Mouse (Mus musculus): Measurements from ENCODE around the gene Atp1a1. TPM values are rescaled to one million over a fixed set of nuclear protein-coding genes. Genes with fewer than 3 reads are reported as not detected.

Gene Atp1a1
- 45.0 and 51.5 TPM in 2 replicates for polyA plus RNA-seq (2016; fragmentation: Nextera tagmentation; extraction: Ambion mirVana)

DNA sequence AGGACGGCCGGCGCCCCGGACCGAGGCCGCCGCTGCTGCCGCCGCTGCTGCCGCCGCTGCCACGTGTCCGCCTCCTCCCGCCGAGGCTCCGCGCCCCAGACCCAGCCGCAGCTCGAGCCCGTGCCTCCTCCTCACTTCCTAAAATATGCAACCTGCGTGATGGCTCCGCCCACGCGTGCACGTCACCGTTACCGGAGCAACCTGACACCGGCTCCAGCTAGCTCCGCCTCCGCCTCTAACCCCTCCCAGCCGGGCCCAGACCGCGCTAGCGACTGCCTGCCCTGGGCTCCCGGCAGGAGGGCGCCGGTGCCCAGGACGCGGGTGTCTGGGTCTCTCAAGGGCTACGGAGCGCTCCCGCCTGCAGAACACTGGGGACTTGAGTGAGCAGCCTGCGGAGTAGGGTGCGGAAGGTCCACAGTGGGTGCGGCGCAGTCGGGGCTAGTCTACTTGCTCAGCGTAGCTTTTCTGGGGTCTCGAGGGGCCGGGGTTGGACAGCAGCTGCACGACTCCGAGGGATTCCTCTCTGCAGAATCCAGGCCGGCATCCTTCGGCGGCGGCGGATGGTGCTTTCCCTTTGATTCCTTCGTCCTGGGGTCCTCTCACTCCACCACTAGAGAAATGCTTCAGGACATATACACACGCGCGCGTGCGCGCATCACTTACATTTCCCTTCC is at the start of gene Atp1a1:
Gene Atp1a1, minus strand, starts transcription at position 135 of the 674 bp plus-strand sequence.
- Histone ChIP-seq H3K27ac (peak within 1 kb of the TSS; percentile 94), H3K4me1 (peaks cover 47% of the 10 kb centered on the region), H3K36me3 (replicated peaks) (no peaks in the 10 kb centered on the region), H3K27me3 (peaks cover 11% of the 10 kb centered on the region; the same call in 1 of the 2 replicates), H3K9me3 (no peaks in the 10 kb centered on the region), H3K9ac (peak within 1 kb of the TSS; percentile 94), H3K4me2 (peak within 1 kb of the TSS; percentile 78), H3K4me3 (replicated peaks) (peak within 1 kb of the TSS; percentile 82)
- peak; percentile 96 for ATAC-seq (ENCODE audit: low FRiP score)
- WGBS: under 1% methylated on average over 62 of the region's 64 CpGs

GRCm38 (mm10) chr3:101653446-101653845 is 49.0 kb upstream of the Atp1a1 start:
- Histone ChIP-seq H3K4me2 (no peak overlapping the region), H3K9me3 (no peaks in the 10 kb centered on the region), H3K4me1 (no peaks in the 10 kb centered on the region), H3K27me3 (no peaks in the 10 kb centered on the region), H3K4me3 (replicated peaks) (no peak overlapping the region), H3K36me3 (replicated peaks) (no peaks in the 10 kb centered on the region), H3K27ac (no peak overlapping the region), H3K9ac (no peak overlapping the region)
- WGBS: 70% methylated on average over 7 of the region's 7 CpGs
- ATAC-seq (ENCODE audit: low FRiP score): no peak

DNA sequence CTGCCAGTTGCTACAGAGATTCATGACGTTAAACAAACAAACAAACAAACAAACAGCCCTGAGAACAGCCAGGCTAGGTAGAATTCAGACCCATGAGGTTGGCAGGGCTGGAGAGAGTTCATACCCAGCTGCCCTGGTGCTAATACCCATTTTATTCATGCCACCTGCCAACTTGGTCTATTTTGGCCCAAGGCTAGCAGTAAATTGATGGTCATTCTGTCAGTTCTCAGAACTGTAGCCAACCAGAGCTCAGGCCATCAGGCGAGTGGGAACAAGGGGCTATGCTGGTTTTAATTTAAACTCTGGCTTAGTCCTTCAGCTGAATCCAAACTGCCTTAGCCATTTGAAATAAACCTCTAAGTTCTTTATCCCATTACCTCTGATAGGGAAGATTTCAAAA is 48.5 kb upstream of the Atp1a1 start:
- WGBS: 71% methylated on average over 2 of the region's 2 CpGs
- Histone ChIP-seq H3K9ac (no peak overlapping the region), H3K27me3 (no peaks in the 10 kb centered on the region), H3K4me1 (no peaks in the 10 kb centered on the region), H3K27ac (no peak overlapping the region), H3K4me2 (no peak overlapping the region), H3K4me3 (replicated peaks) (no peak overlapping the region), H3K9me3 (no peaks in the 10 kb centered on the region), H3K36me3 (replicated peaks) (no peaks in the 10 kb centered on the region)
- ATAC-seq (ENCODE audit: low FRiP score): no peak

- no peak for ATAC-seq (ENCODE audit: low FRiP score)
- Histone ChIP-seq H3K9ac (no peak overlapping the region), H3K27me3 (no peaks in the 10 kb centered on the region), H3K4me1 (peaks cover 8% of the 10 kb centered on the region), H3K27ac (no peak overlapping the region), H3K9me3 (no peaks in the 10 kb centered on the region), H3K4me2 (no peak overlapping the region), H3K4me3 (replicated peaks) (no peak overlapping the region), H3K36me3 (replicated peaks) (no peaks in the 10 kb centered on the region)
- 80% methylated on average over 2 of the region's 2 CpGs for WGBS
Measured at GRCm38 (mm10) chr3:101650328-101650727, 45.8 kb upstream of the Atp1a1 start.

DNA sequence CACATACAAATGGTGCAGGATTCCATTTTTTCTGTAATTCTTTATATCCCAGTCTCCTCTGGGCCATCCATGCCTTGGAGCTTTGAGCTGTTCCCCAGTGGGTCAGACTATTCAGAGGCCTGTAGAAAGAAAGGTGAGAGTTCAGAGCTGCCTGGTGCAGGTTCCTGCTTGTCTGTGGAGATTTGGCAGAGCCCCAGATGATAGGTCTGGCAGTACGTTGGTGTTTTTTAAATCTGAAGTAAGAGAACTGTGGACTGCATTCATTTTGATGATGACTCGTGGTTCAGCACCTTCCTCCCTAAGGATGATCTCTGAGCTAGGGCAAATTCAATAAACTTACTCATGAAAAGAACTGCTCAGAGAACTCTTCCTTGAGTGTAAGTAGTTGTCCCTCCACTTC is 44.8 kb upstream of the Atp1a1 start:
- Histone ChIP-seq H3K9me3 (no peaks in the 10 kb centered on the region), H3K36me3 (replicated peaks) (no peaks in the 10 kb centered on the region), H3K9ac (no peak overlapping the region), H3K27me3 (no peaks in the 10 kb centered on the region), H3K4me1 (peaks cover 8% of the 10 kb centered on the region), H3K4me3 (replicated peaks) (no peak overlapping the region), H3K27ac (no peak overlapping the region), H3K4me2 (no peak overlapping the region)
- no peak for ATAC-seq (ENCODE audit: low FRiP score)
- WGBS: 84% methylated on average over 2 of the region's 2 CpGs

DNA sequence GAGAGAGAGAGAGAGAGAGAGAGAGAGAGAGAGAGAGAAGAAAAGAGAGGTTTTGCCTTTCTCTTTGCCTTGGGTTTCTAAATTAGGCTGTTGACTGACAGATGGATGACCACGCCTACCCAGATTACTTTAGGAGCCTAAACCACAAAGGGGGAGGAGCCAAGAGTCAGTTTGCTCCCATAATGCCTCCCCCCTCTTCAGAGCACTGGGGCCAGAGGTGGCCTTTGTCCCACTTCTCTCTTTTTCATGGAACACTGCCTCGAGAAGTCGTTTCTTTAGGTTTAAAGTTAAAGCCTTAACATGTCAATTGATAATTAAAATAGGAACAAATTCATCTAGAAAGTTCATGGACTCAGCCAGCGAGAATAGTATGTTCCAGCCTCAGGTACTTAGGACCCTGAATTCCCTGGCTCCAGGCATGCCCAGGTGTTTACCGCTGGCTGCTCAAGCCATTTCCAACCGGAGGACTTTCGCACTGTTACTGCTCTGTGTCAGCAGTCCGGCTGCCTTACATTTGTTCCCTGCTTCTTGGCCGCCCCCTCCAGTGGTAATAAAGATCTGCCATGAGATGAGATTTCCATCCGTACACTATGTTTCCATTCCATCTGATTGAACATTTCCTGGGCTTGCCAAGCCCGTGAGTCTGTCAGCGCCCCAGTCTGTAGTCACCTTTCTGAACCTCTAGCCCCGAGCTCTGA is 43.8 kb upstream of the Atp1a1 start:
- Histone ChIP-seq H3K36me3 (replicated peaks) (no peaks in the 10 kb centered on the region), H3K27me3 (no peaks in the 10 kb centered on the region), H3K4me3 (replicated peaks) (no peak overlapping the region), H3K27ac (no peak overlapping the region), H3K4me1 (peaks cover 8% of the 10 kb centered on the region), H3K9ac (no peak overlapping the region), H3K9me3 (no peaks in the 10 kb centered on the region), H3K4me2 (no peak overlapping the region)
- ATAC-seq (ENCODE audit: low FRiP score): no peak
- 80% methylated on average over 13 of the region's 13 CpGs for WGBS

DNA sequence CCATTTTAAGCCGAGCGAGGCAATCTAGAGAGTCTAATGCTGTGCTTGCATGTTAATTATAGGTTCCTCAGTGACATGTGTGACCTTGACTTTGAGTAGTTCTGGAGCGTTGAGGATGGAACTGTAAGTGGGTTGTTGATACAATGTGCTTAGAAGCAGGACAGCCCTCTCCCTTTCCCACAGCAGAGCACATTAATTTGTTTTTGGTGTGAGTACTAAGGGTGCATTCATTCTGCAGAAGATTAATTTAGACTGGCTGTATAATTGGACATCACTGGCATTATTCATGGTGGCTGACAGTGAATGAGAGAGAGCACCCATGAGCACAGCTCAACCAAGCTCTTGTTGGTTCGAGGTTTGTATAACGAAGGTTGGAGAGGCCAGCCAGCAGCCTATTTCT is 42.3 kb upstream of the Atp1a1 start:
- WGBS: 30% methylated on average over 5 of the region's 5 CpGs
- Histone ChIP-seq H3K4me1 (peaks cover 8% of the 10 kb centered on the region), H3K36me3 (replicated peaks) (no peaks in the 10 kb centered on the region), H3K9ac (no peak overlapping the region), H3K4me2 (no peak overlapping the region), H3K27ac (no peak overlapping the region), H3K9me3 (no peaks in the 10 kb centered on the region), H3K4me3 (replicated peaks) (no peak overlapping the region), H3K27me3 (no peaks in the 10 kb centered on the region)
- 0 out of 2 replicates have a peak, but pooled peaks have one; percentile 36 for ATAC-seq (ENCODE audit: low FRiP score)

- WGBS: 84% methylated on average over 1 of the region's 1 CpGs
- H3K4me3 ChIP-seq (replicated peaks): no peak overlapping the region
- H3K9me3 ChIP-seq: no peaks in the 10 kb centered on the region
- no peak overlapping the region for H3K27ac ChIP-seq
- peaks cover 8% of the 10 kb centered on the region for H3K4me1 ChIP-seq
- no peaks in the 10 kb centered on the region for H3K27me3 ChIP-seq
- H3K4me2 ChIP-seq: no peak overlapping the region
- H3K36me3 ChIP-seq (replicated peaks): no peaks in the 10 kb centered on the region
- no peak for ATAC-seq (ENCODE audit: low FRiP score)
- H3K9ac ChIP-seq: no peak overlapping the region
Measured at GRCm38 (mm10) chr3:101645569-101646106, 41.2 kb upstream of the Atp1a1 start.

DNA sequence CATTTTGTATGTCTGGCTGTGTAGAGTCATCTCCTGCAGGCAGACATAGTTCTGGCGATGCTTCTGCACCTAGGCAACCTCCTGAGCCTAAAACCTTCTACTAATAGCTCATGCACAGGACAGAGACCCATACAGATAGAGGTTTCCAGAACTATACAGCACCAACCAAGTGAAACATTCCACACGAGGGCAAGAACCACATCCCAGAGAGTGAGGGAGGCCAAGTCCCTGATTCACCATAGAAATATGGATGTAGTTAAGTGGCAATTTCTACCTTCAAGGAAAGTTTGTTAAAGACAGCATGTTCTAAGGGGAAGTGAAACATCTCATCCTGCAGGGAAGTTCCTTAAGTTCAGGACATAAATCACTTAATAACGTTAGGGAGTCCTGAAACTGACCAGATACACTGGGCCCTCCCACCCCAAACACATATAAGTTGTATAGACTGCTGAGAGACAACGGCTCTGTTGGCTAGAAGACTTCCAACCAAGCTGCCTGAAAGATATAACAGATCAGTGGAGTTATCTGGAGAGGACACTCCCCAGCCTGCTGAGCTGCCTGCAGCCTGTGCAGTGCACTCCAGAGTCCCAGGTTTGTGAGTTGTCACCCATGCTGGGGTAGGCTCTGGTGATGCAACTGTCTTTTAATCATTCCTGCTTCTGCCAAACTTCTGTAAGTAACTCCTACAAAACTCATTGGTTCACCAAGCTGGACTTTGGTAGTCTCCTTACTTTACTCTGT is 39.7 kb upstream of the Atp1a1 start:
- no peak for ATAC-seq (ENCODE audit: low FRiP score)
- no peaks in the 10 kb centered on the region for H3K27me3 ChIP-seq
- WGBS: 89% methylated on average over 4 of the region's 4 CpGs
- H3K9ac ChIP-seq: no peak overlapping the region
- no peaks in the 10 kb centered on the region for H3K36me3 ChIP-seq (replicated peaks)
- peaks cover 8% of the 10 kb centered on the region for H3K4me1 ChIP-seq
- no peaks in the 10 kb centered on the region for H3K9me3 ChIP-seq
- H3K4me3 ChIP-seq (replicated peaks): no peak overlapping the region
- H3K27ac ChIP-seq: no peak overlapping the region
- no peak overlapping the region for H3K4me2 ChIP-seq

- 88% methylated on average over 2 of the region's 2 CpGs for WGBS
- no peak for ATAC-seq (ENCODE audit: low FRiP score)
Measured at GRCm38 (mm10) chr3:101643264-101643663, 38.8 kb upstream of the Atp1a1 start.

GRCm38 (mm10) chr3:101638223-101638622 is 33.7 kb upstream of the Atp1a1 start:
- H3K4me3 ChIP-seq (replicated peaks): no peak overlapping the region
- no peak overlapping the region for H3K9ac ChIP-seq
- H3K27ac ChIP-seq: no peak overlapping the region
- ATAC-seq (ENCODE audit: low FRiP score): no peak
- no peaks in the 10 kb centered on the region for H3K9me3 ChIP-seq
- no peak overlapping the region for H3K4me2 ChIP-seq
- no peaks in the 10 kb centered on the region for H3K36me3 ChIP-seq (replicated peaks)
- whole genome bisulfite sequencing: 89% methylated on average over 2 of the region's 2 CpGs
- H3K4me1 ChIP-seq: peaks cover 6% of the 10 kb centered on the region; the same call in 1 of the 2 replicates
- H3K27me3 ChIP-seq: no peaks in the 10 kb centered on the region

More at GRCm38 (mm10) chr3:101643264-101643663, 38.8 kb upstream of the Atp1a1 start:
- Histone ChIP-seq H3K9me3 (no peaks in the 10 kb centered on the region), H3K27me3 (no peaks in the 10 kb centered on the region), H3K27ac (no peak overlapping the region), H3K4me3 (replicated peaks) (no peak overlapping the region), H3K4me2 (no peak overlapping the region), H3K4me1 (peaks cover 8% of the 10 kb centered on the region), H3K9ac (no peak overlapping the region), H3K36me3 (replicated peaks) (no peaks in the 10 kb centered on the region)

DNA sequence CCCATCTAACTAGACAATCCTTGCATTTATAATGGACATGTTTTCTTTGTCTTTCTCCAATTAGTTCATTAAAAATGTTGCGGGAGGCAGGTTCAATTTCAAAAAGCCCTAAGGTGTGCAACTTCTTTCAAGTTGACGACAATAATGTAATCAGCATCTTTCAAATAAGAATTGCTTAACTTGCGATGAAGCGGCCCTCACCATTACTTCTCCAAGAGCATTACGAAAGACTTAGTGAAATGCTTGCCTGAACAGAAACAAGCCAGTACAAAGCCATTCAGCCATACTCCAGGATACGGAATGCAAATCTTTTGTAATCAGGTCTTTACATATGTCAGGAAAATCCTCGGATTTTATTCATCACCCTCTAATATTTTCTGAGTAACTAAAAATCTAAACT is 32.0 kb upstream of the Atp1a1 start:
- no peak for ATAC-seq (ENCODE audit: low FRiP score)
- H3K27me3 ChIP-seq: no peaks in the 10 kb centered on the region
- no peaks in the 10 kb centered on the region for H3K36me3 ChIP-seq (replicated peaks)
- H3K4me3 ChIP-seq (replicated peaks): no peak overlapping the region
- no peaks in the 10 kb centered on the region for H3K9me3 ChIP-seq
- whole genome bisulfite sequencing: 58% methylated on average over 7 of the region's 7 CpGs
- H3K9ac ChIP-seq: no peak overlapping the region
- H3K27ac ChIP-seq: no peak overlapping the region
- H3K4me2 ChIP-seq: no peak overlapping the region
- peaks cover 6% of the 10 kb centered on the region; the same call in 1 of the 2 replicates for H3K4me1 ChIP-seq
